Comparison of ENCODE assay signal across 8 mouse cellular contexts in the genomic region with DNA sequence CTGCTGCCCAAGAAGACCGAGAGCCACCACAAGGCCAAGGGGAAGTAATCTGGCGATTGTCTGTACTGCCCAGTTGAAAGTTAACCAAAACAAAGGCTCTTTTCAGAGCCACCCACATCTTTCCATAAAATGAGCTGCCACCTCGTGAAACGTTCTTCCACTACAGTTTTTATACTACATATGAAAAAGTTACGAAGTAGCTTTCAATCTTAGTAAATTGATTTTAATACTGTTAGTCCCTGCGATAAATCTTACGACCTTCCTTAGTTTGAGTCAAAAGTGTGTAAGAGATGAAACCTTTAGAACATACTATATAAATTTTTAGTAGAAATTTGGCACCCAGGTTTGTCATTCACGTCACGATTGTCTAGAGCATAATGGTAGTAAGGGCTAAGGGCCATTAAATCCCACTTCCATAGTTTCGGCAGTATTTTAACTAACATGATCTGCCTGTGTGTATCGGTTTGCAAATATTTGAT. TPM values are rescaled to one million over a fixed set of nuclear protein-coding genes. Genes with fewer than 3 reads are reported as not detected.
A peak's percentile ranks its signal among the peaks of the same experiment; 100 is the strongest.
DNase-seq lines count a peak whose midpoint lies in the region; ATAC-seq and TF ChIP-seq lines count a peak whose summit lies in the region.

No protein-coding gene starts in this region.

- H3K27ac ChIP-seq in neural tube, embryonic 11.5 days (ENCODE audit: low read depth, low read length): peak overlapping the region; percentile 85

- WGBS in neural tube, embryonic 11.5 days: 1% methylated on average over 11 of the region's 11 CpGs

- TF ChIP-seq POLR2A in myocyte (IDR thresholded peaks at IDR 0.05; ENCODE audit: insufficient read length, low read depth): peak; percentile 17

- peak overlapping the region; percentile 40 for H3K4me2 ChIP-seq in neural tube, embryonic 11.5 days (ENCODE audit: low read depth)
- peak overlapping the region; percentile 76 for H3K4me2 ChIP-seq in myocyte (ENCODE audit: low read depth)

- ATAC-seq in neural tube, embryonic 11.5 days (ENCODE audit: insufficient read depth, low FRiP score, low TSS enrichment): 0 out of 2 replicates have a peak, but pooled peaks have one; percentile 8

- no peaks in the 10 kb centered on the region for H3K27me3 ChIP-seq in neural tube, embryonic 11.5 days (ENCODE audit: control insufficient read depth, insufficient read depth, low read length)
- no peaks in the 10 kb centered on the region for H3K27me3 ChIP-seq in myocyte (ENCODE audit: control insufficient read depth, insufficient read depth, insufficient read length)

- H3K9me3 ChIP-seq in neural tube, embryonic 11.5 days (ENCODE audit: control insufficient read depth, low read length): no peaks in the 10 kb centered on the region

- no peak overlapping the region for H3ac ChIP-seq in myocyte (ENCODE audit: control insufficient read depth, insufficient read length)

- no peak for DNase-seq in neural tube, embryonic 11.5 days (ENCODE audit: low spot score)
- DNase-seq in neural tube, embryonic 10.5 days (ENCODE audit: extremely low spot score, low spot score): no peak
- peak; percentile 66 for DNase-seq in embryo, embryonic 10 days (ENCODE audit: low spot score)
- peak; percentile 73 for DNase-seq in induced T-regulatory cell, adult 2 months (ENCODE audit: low read depth)
- no peak for DNase-seq in ovary, postnatal 36 days (ENCODE audit: low spot score)
- no peak for DNase-seq in urinary bladder, postnatal 36 days (ENCODE audit: low spot score in 2 of 2)
- DNase-seq in kidney, postnatal 25 days: no peak

- H3K4me3 ChIP-seq in neural tube, embryonic 11.5 days (ENCODE audit: low read depth, low read length): peak overlapping the region; percentile 36
- peak overlapping the region; percentile 15 for H3K4me3 ChIP-seq in myocyte

- peaks cover 8% of the 10 kb centered on the region; the same call in 1 of the 2 replicates for H3K4me1 ChIP-seq in neural tube, embryonic 11.5 days (ENCODE audit: control insufficient read depth, insufficient read depth, low read length)

- H3K79me2 ChIP-seq in myocyte (ENCODE audit: control insufficient read depth, insufficient read depth): no peaks in the 10 kb centered on the region

- H3K9ac ChIP-seq in neural tube, embryonic 11.5 days (ENCODE audit: low read length): peak overlapping the region; percentile 46

- H3K36me3 ChIP-seq in neural tube, embryonic 11.5 days (ENCODE audit: control insufficient read depth, insufficient read depth, low read length): no peaks in the 10 kb centered on the region
- H3K36me3 ChIP-seq in myocyte (ENCODE audit: control insufficient read depth, insufficient read depth): no peaks in the 10 kb centered on the region

TF ChIP-seq in myocyte, 11 proteins besides CTCF, POLR2A, EP300 and RAD21:
- no peak for TF ChIP-seq USF1 (IDR thresholded peaks at IDR 0.05; ENCODE audit: low read depth)
- no peak for TF ChIP-seq MYOD1 (IDR thresholded peaks at IDR 0.05; ENCODE audit: control insufficient read depth in 1 of 3, insufficient read length in 2 of 3, low read depth in 2 of 3)
- no peak for TF ChIP-seq REST (IDR thresholded peaks at IDR 0.05; ENCODE audit: insufficient read depth, insufficient read length)
- no peak for TF ChIP-seq TCF12 (IDR thresholded peaks at IDR 0.05; ENCODE audit: insufficient read depth, poor library complexity, severe bottlenecking)
TF ChIP-seq in myocyte: peak in this region for 0.

RNA-seq across cellular contexts. Expression of a gene that starts 0.6 kb away (rescaled TPM):
- 6.2 and 8.4 TPM in 2 replicates for polyA plus RNA-seq in neural tube, embryonic 11.5 days (2014; fragmentation: Nextera tagmentation; extraction: Ambion mirVana)
- polyA plus RNA-seq in myocyte (2012; fragmentation: generic; extraction: Trizol): 1.3 TPM

RNA-seq across cellular contexts. Expression of a gene that starts 0.6 kb away (rescaled TPM):
- 33.1 and 47.3 TPM in 2 replicates for polyA plus RNA-seq in neural tube, embryonic 11.5 days (2014; fragmentation: Nextera tagmentation; extraction: Ambion mirVana)
- 2.1 TPM for polyA plus RNA-seq in myocyte (2012; fragmentation: generic; extraction: Trizol)

RNA-seq across cellular contexts. Expression of a gene that starts 5.0 kb away (rescaled TPM):
- polyA plus RNA-seq in neural tube, embryonic 11.5 days (2014; fragmentation: Nextera tagmentation; extraction: Ambion mirVana): 2.4 and 2.9 TPM in 2 replicates
- polyA plus RNA-seq in myocyte (2012; fragmentation: generic; extraction: Trizol): 1.3 TPM

RNA-seq across cellular contexts. Expression of a gene that starts 5.3 kb away (rescaled TPM):
- 4.3 and 9.0 TPM in 2 replicates for polyA plus RNA-seq in neural tube, embryonic 11.5 days (2014; fragmentation: Nextera tagmentation; extraction: Ambion mirVana)
- 5.5 TPM for polyA plus RNA-seq in myocyte (2012; fragmentation: generic; extraction: Trizol)

RNA-seq across cellular contexts. Expression of a gene that starts 6.1 kb away (rescaled TPM):
- polyA plus RNA-seq in neural tube, embryonic 11.5 days (2014; fragmentation: Nextera tagmentation; extraction: Ambion mirVana): 8.3 and 10.6 TPM in 2 replicates
- 2.5 TPM for polyA plus RNA-seq in myocyte (2012; fragmentation: generic; extraction: Trizol)

Comparison
In these comparisons a context has a peak if more than half of its experiments do, and no peak if none do; other contexts are left out.
1. DNase-seq: peak in embryo, embryonic 10 days (single experiment) and induced T-regulatory cell, adult 2 months (single experiment); none in neural tube, embryonic 11.5 days (single experiment), neural tube, embryonic 10.5 days (single experiment), ovary, postnatal 36 days (single experiment), urinary bladder, postnatal 36 days (0 of 2) and kidney, postnatal 25 days (0 of 2).
2. RNA of a gene that starts 0.6 kb away (polyA plus RNA-seq): 33.1 to 47.3 TPM in neural tube, embryonic 11.5 days; 2.1 TPM in myocyte (single experiment); every median in the first group is over 10 times any median in the second.